Mouse (Mus musculus) ovary, postnatal 36 days (tissue): Measurements from ENCODE around the gene Gm21773.
"Not testable (repeated sequence)": the region's sequence is repeated elsewhere in the genome, so short reads cannot be mapped to it uniquely, and the experiment has no call there.

Experiments
- DNase-seq: peaks from one replicate; pipeline ENCODE4 v3.0.0; 2022; ENCODE audit warnings: low spot score, mixed read lengths

Gene Gm21773

DNA sequence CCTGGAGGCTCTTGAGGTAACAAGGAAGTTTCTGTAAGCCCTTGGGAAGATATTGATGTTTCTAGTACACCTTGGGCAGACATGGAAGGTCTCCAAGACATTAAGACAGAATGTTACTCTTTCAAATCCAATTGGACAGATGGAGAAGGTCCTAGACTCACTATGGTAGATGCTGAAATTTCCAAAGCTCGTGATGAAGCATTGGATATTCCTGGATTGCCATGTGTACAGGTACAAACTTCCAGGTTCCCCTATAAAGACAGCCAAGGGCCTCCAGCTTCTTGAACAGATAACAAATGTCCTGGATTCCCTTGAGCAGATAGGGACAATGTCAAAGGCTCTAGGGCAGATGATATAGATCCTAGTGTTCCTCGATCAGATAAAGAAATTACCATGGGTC, at the start of gene Gm21773:
Gm21773 (minus strand) TSS at position 101 of the 400 bp plus-strand sequence.
- not testable (repeated sequence) for DNase-seq
